Mouse (Mus musculus) liver, embryonic 14.5 days (tissue): Measurements from ENCODE around the gene Zswim5. TPM values are rescaled to one million over a fixed set of nuclear protein-coding genes. Genes with fewer than 3 reads are reported as not detected.

ENCODE experiments used
- ATAC-seq: fragments of 200-750 bp; cut with Nextera tagmentation; 2 replicates; pipeline ENCODE4 v1.8.0; 2017; ENCODE audit warnings: moderate number of reproducible peaks, mild to moderate bottlenecking, moderate library complexity; ENCODE audit not compliant: insufficient read depth
- DNase-seq, 3 experiments: peaks; one replicate each; pipeline ENCODE4 v3.0.0-alpha.2; 2012 to 2013; ENCODE audit warnings: low read depth in 3 of 3, low spot score in 3 of 3
- H3K27ac ChIP-seq: fragments of 300-500 bp; sonication (generic); 2 replicates; pipeline ENCODE4 v1.5.1; 2014; ENCODE audit warnings: moderate library complexity, mild to moderate bottlenecking, control low read depth, inconsistent platforms
- H3K27me3 ChIP-seq: fragments of 300-500 bp; sonication (generic); 2 replicates; pipeline ENCODE4 v1.6.1; 2014; ENCODE audit warnings: mild to moderate bottlenecking, low read length, moderate library complexity; ENCODE audit not compliant: control insufficient read depth, insufficient read depth
- H3K36me3 ChIP-seq: fragments of 300-500 bp; sonication (generic); replicated peaks from 2 replicates; pipeline ENCODE4 v1.6.1; 2014; ENCODE audit warnings: low read depth; ENCODE audit not compliant: control insufficient read depth, insufficient read depth
- H3K4me1 ChIP-seq, 2 experiments: fragments of 200-500 bp in 1 of 2; fragments of 300-500 bp in 1 of 2; sonication (generic) in 1 of 2; replicated peaks; 2 replicates each; pipeline ENCODE4 v1.6.1; 2012 to 2014; ENCODE audit warnings: antibody characterized with exemption in 1 of 2, inconsistent platforms in 1 of 2, low read length in 1 of 2; ENCODE audit not compliant: control insufficient read depth in 2 of 2, insufficient read depth in 2 of 2
- H3K4me2 ChIP-seq: fragments of 300-500 bp; sonication (generic); 2 replicates; pipeline ENCODE4 v1.6.1; 2014; ENCODE audit warnings: low read depth, mild to moderate bottlenecking, control low read depth, moderate library complexity
- H3K4me3 ChIP-seq, 2 experiments: fragments of 200-500 bp in 1 of 2; fragments of 300-500 bp in 1 of 2; sonication (generic) in 1 of 2; 2 replicates each; pipeline ENCODE4 v1.5.1; 2012 to 2014; ENCODE audit warnings: low read depth in 2 of 2, low read length in 2 of 2, mild to moderate bottlenecking in 2 of 2, control low read depth in 1 of 2, inconsistent platforms in 1 of 2, moderate library complexity in 1 of 2; ENCODE audit not compliant: insufficient read depth in 1 of 2
- H3K9ac ChIP-seq: fragments of 300-500 bp; sonication (generic); replicated peaks from 2 replicates; pipeline ENCODE4 v1.6.1; 2014; ENCODE audit warnings: mild to moderate bottlenecking, control low read depth, moderate library complexity
- H3K9me3 ChIP-seq: fragments of 300-500 bp; sonication (generic); 2 replicates; pipeline ENCODE4 v1.6.1; 2016; ENCODE audit warnings: low read length, mixed read lengths; ENCODE audit not compliant: control insufficient read depth
- CTCF ChIP-seq: IDR thresholded peaks from 2 replicates; pipeline ENCODE4 v1.5.1; 2016; ENCODE audit warnings: antibody characterized with exemption, low read depth, control low read depth
- EP300 ChIP-seq: IDR thresholded peaks from 2 replicates; pipeline ENCODE4 v1.6.1; 2016; ENCODE audit warnings: antibody characterized with exemption, low read depth
- WGBS: fragments of 180-500 bp; shearing (Covaris S2); extraction: QIAGEN DNeasy Blood & Tissue Kit; methylation state at CpG from one replicate; pipeline ENCODE4 v1.1.7; 2014; ENCODE audit not compliant: insufficient replicate concordance; 5-methylcytosine and 5-hydroxymethylcytosine counted together
- polyA plus RNA-seq, 2 experiments: library from polyadenylated mRNA; depleted of rRNA in 1 of 2; stranded (reverse) in 1 of 2; unstranded in 1 of 2; fragments of >200 nt; fragmentation: Nextera tagmentation in 1 of 2; extraction: Ambion mirVana in 1 of 2; gene quantifications; 2 replicates each; pipeline versions ENCODE4 v1.2.1 to v1.2.3; 2012 to 2014

Gene Zswim5
- polyA plus RNA-seq, 2 experiments, result 0.04 to 0.06 TPM

DNA sequence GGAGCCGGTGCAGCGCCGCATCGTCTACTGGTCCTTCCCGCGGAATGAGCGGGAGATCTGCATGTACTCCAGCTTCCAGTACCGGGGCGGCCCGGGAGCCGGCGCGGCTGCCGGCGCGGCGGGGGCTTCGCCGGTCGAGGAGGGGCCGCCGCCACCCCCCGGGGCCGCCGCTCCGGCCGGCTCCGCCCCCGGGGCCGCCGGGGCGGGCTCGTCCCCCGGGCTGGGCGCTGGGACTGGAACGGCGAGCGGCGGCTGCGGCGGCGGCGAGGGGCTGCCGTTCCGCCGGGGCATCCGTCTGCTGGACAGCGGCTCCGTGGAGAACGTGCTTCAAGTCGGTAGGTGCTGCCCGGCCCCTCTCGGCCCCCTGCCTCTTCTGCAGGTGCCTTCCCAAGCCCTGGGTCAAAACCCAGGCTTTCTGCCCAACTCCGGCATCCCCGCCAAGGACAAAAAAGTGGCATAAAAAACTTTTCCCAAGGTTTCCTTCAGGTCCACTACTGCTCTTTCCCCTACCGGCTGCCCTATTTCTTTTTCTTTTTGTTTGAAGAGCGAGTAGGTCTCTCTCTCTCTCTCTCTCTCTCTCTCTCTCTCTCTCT is 649 bp downstream of the Zswim5 start:
- no peaks in the 10 kb centered on the region for H3K9me3 ChIP-seq
- TF ChIP-seq CTCF, result no peak
- TF ChIP-seq EP300, result no peak
- no peaks in the 10 kb centered on the region for H3K36me3 ChIP-seq
- peak overlapping the region; percentile 41 to 60 for H3K4me3 ChIP-seq
- H3K27me3 ChIP-seq, result peaks cover 50% of the 10 kb centered on the region
- DNase-seq (no peak), ATAC-seq (no peak)
- H3K4me1 ChIP-seq, result no peaks in the 10 kb centered on the region
- no peak overlapping the region for H3K9ac ChIP-seq
- WGBS, result under 1% methylated on average over 40 of the region's 57 CpGs
- H3K27ac ChIP-seq, result no peak overlapping the region
- peak overlapping the region; percentile 65 for H3K4me2 ChIP-seq

DNA sequence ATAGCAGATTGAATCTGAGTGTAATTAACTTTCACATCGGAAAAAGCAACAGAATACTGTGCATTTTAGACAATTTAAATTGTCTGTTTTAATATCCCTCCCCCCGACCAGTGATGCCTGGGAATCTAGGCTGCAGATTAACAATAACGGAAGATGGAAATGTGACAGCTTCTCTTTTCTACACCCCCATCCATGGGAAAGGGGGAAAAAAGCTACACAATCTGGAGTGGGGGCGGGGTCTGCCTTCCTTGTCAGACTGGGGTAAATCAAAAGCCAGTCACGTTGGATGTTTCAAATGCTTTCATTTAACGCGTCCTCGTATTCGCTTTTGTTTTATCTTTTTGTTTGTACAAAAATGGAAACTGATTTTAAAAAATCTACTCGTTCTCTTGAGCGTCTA is 1.3 kb downstream of the Zswim5 start:
- peaks cover 50% of the 10 kb centered on the region for H3K27me3 ChIP-seq
- no peak overlapping the region for H3K4me3 ChIP-seq

GRCm38 (mm10) chr4:116882679-116883078 is 5.5 kb downstream of the Zswim5 start:
- Histone ChIP-seq H3K4me2 (no peak overlapping the region), H3K4me3 (no peak overlapping the region), H3K27me3 (peaks cover 20% of the 10 kb centered on the region), H3K36me3 (no peaks in the 10 kb centered on the region), H3K9me3 (no peaks in the 10 kb centered on the region), H3K4me1 (no peaks in the 10 kb centered on the region), H3K9ac (no peak overlapping the region), H3K27ac (no peak overlapping the region)
- no peak for TF ChIP-seq EP300
- no peak for TF ChIP-seq CTCF
- DNase-seq, result no peak
- no peak for ATAC-seq

More for the DNA sequence above, 1.3 kb downstream of the Zswim5 start:
- TF ChIP-seq CTCF (no peak), EP300 (no peak)
- DNase-seq (no peak), ATAC-seq (no peak)
- Histone ChIP-seq H3K36me3 (no peaks in the 10 kb centered on the region), H3K9ac (no peak overlapping the region), H3K27ac (no peak overlapping the region), H3K9me3 (no peaks in the 10 kb centered on the region), H3K4me1 (no peaks in the 10 kb centered on the region), H3K4me2 (no peak overlapping the region)
- WGBS, result 9% methylated on average over 11 of the region's 11 CpGs

DNA sequence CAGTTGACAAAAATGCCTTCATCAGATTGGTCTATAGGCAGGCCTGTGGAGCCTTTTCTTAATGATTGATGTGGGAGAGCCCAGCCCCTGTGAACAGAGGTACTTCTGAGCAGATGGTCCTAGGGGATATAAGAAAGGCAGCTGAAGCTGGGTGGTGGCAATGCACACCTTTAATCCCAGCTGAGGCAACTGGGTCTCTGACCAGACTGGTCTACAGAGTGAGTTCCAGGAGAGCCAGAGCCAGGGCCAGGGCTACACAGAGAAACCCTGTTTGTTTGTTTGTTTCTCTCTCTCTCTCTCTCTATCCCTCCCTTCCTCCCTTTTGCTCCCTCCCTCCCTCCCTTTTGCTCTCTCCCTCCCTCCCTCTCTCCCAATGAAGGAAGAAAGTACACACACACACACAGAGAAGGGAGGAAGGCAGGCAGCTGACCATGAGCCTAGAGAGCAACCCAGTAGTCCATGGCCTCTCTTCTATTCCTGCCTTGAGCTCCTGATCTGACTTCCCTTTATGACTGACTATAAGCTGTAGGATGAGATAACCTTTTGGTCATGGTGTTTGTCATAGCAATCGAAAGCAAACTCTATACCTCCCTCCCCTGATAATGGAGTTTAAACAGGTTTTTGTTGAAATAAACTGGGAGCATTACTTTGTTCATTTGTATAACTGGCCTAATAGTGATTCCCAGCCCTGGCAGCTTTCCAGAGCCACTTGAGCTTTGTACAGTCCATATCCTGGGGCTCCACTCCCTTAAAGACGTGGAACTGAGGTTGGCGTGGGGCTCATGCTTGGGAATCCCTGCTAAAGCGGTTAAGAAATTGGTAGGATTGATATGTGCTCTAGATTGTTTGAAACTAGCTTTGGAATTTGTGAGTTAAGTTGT is 17.3 kb downstream of the Zswim5 start:
- Histone ChIP-seq H3K4me3 (no peak overlapping the region), H3K27me3 (no peaks in the 10 kb centered on the region; the same call in 1 of the 2 replicates), H3K4me1 (no peaks in the 10 kb centered on the region), H3K9ac (no peak overlapping the region), H3K4me2 (no peak overlapping the region), H3K27ac (no peak overlapping the region), H3K9me3 (no peaks in the 10 kb centered on the region), H3K36me3 (no peaks in the 10 kb centered on the region)
- 58% methylated on average over 4 of the region's 4 CpGs for WGBS
- no peak for TF ChIP-seq CTCF
- no peak for TF ChIP-seq EP300
- DNase-seq, result no peak
- ATAC-seq, result no peak

DNA sequence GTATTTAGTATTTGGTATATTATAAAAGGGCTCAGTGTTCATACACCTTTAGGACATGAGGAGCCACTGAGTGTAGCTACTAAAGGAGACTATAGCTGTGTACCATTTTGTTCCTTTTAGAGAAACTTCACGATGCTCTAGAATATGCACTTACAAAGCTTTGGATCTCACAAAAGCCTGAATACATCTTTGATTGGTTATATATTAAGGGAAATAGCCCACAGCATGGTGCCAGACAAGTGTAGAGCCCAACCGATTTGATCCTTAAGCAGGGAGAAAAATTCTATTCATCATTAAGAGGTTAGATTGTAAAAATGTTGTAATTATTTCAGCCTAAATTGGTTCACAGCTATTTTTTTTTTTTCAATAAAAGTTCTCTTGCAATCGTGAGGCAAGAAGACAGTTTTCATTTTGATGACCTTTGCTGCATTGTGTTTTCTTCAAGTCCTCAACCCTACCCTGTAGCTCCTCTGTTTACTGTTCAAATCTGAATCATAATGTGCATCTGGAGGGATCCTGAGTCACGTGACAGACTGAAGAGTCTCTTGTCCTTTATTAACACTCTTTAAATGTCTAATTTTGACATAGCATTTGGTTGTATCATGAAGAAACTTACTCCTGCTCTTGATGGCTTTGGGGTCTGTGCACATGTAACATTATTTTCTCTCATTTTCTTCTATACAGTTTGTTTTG is 33.5 kb downstream of the Zswim5 start:
- TF ChIP-seq EP300, result no peak
- TF ChIP-seq CTCF, result no peak
- DNase-seq (no peak), ATAC-seq (no peak)
- H3K27me3 ChIP-seq, result no peaks in the 10 kb centered on the region
- H3K4me3 ChIP-seq, result no peak overlapping the region
- no peaks in the 10 kb centered on the region for H3K36me3 ChIP-seq
- no peaks in the 10 kb centered on the region for H3K4me1 ChIP-seq
- no peaks in the 10 kb centered on the region for H3K9me3 ChIP-seq
- no peak overlapping the region for H3K27ac ChIP-seq
- no peak overlapping the region for H3K4me2 ChIP-seq
- WGBS, result 50% methylated on average over 4 of the region's 4 CpGs
- H3K9ac ChIP-seq, result no peak overlapping the region
